In the genomic region with DNA sequence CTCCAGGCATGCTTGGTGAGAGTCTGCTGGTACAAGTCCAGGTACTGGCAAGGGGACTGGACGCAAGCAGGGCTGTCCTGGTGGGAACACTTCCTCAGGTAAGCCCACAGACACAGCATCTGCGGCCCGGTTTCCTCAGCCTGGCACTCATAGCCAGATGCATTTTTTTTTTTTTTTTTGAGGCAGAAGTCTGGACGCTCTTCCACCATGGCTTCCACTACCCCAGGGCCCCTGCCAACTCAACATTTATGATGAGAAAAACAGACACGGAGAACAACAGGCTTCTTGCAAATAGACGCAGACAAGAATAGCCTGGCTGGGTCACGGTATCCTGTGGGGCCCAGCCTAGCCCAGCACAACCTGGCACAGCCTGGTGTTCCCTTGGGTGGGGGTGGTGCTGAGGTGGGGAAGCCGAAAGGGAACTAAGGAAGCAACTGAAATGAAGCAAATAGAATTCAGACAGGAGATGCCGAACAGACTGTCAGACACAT, we compare ENCODE assay signal across 9 mouse cellular contexts. TPM values are rescaled to one million over a fixed set of nuclear protein-coding genes. Genes with fewer than 3 reads are reported as not detected.
DNase-seq lines count a peak whose midpoint lies in the region; ATAC-seq lines count a peak whose summit lies in the region.
"Had no signal": no experiment of that assay in that cellular context is flagged by ENCODE, and none has a peak within 500 bp of the region (broad histone marks: within the 10 kb centered on the region; RNA-seq: fewer than 3 reads in every experiment).

No protein-coding gene starts in this region.

- H3K9ac ChIP-seq in hindbrain, embryonic 13.5 days: no peak overlapping the region
- no peak overlapping the region for H3K9ac ChIP-seq in hindbrain, embryonic 12.5 days
- no peak overlapping the region for H3K9ac ChIP-seq in heart, embryonic 11.5 days (ENCODE audit: low read depth, low read length)

- H3K4me1 ChIP-seq in hindbrain, embryonic 13.5 days (replicated peaks): peaks cover 30% of the 10 kb centered on the region
- H3K4me1 ChIP-seq in hindbrain, embryonic 12.5 days: peaks cover 18% of the 10 kb centered on the region
- H3K4me1 ChIP-seq in heart, embryonic 11.5 days (ENCODE audit: control insufficient read depth, insufficient read depth, low read length): peaks cover 36% of the 10 kb centered on the region

- no peaks in the 10 kb centered on the region for H3K9me3 ChIP-seq in hindbrain, embryonic 13.5 days
- no peaks in the 10 kb centered on the region for H3K9me3 ChIP-seq in hindbrain, embryonic 12.5 days (replicated peaks)
- no peaks in the 10 kb centered on the region for H3K9me3 ChIP-seq in heart, embryonic 11.5 days (replicated peaks; ENCODE audit: control insufficient read depth, low read length)

- WGBS in hindbrain, embryonic 13.5 days: 60% methylated on average over 9 of the region's 9 CpGs
- WGBS in hindbrain, embryonic 12.5 days: 63% methylated on average over 9 of the region's 9 CpGs
- 60% methylated on average over 9 of the region's 9 CpGs for WGBS in heart, embryonic 11.5 days (ENCODE audit: insufficient replicate concordance)

- peak overlapping the region; percentile 55 for H3K27ac ChIP-seq in hindbrain, embryonic 13.5 days
- no peak overlapping the region for H3K27ac ChIP-seq in hindbrain, embryonic 12.5 days
- peak overlapping the region; percentile 47 for H3K27ac ChIP-seq in heart, embryonic 11.5 days (ENCODE audit: low read depth, low read length)
- H3K27ac ChIP-seq: macrophage had no signal

- no peak overlapping the region for H3K4me3 ChIP-seq in hindbrain, embryonic 13.5 days
- H3K4me3 ChIP-seq in hindbrain, embryonic 12.5 days: no peak overlapping the region
- H3K4me3 ChIP-seq in heart, embryonic 11.5 days (ENCODE audit: low read depth, low read length): no peak overlapping the region

- H3K36me3 ChIP-seq in hindbrain, embryonic 13.5 days: no peaks in the 10 kb centered on the region
- H3K36me3 ChIP-seq in hindbrain, embryonic 12.5 days: no peaks in the 10 kb centered on the region
- peaks cover 5% of the 10 kb centered on the region for H3K36me3 ChIP-seq in heart, embryonic 11.5 days (ENCODE audit: control insufficient read depth, insufficient read depth, low read length)

- H3K27me3 ChIP-seq in hindbrain, embryonic 13.5 days: no peaks in the 10 kb centered on the region
- H3K27me3 ChIP-seq in hindbrain, embryonic 12.5 days: no peaks in the 10 kb centered on the region
- H3K27me3 ChIP-seq in heart, embryonic 11.5 days (ENCODE audit: control insufficient read depth, insufficient read depth, low read length): no peaks in the 10 kb centered on the region

- H3K4me2 ChIP-seq in hindbrain, embryonic 13.5 days: no peak overlapping the region
- no peak overlapping the region for H3K4me2 ChIP-seq in hindbrain, embryonic 12.5 days (replicated peaks)
- no peak overlapping the region for H3K4me2 ChIP-seq in heart, embryonic 11.5 days

- DNase-seq in cerebellum, adult 9-11 months: peak; percentile 90
- DNase-seq in layer of hippocampus, adult 9-11 months: peak; percentile 66
- no peak for DNase-seq in embryo, embryonic 10 days (ENCODE audit: low spot score)

- no peak for ATAC-seq in hindbrain, embryonic 13.5 days (ENCODE audit: low FRiP score)
- no peak for ATAC-seq in hindbrain, embryonic 12.5 days (ENCODE audit: low FRiP score)
- no peak for ATAC-seq in heart, embryonic 11.5 days (replicated peaks; ENCODE audit: insufficient number of reproducible peaks, low FRiP score, low TSS enrichment)
- ATAC-seq in erythroid progenitor cell, adult 5-6 weeks (replicated peaks; ENCODE audit: low FRiP score, poor library complexity, severe bottlenecking): no peak
- no peak for ATAC-seq in megakaryocyte, adult 5-6 weeks (ENCODE audit: poor library complexity, severe bottlenecking)

RNA-seq across cellular contexts. Expression of gene Ypel2, which starts 43.5 kb away (rescaled TPM):
- 4.7 and 5.0 TPM in 2 replicates for polyA plus RNA-seq in hindbrain, embryonic 13.5 days (2015; fragmentation: Nextera tagmentation; extraction: Ambion mirVana)
- 9.6 TPM in 2 replicates for polyA plus RNA-seq in hindbrain, embryonic 12.5 days (2016; fragmentation: Nextera tagmentation; extraction: Ambion mirVana)
- 16.8 and 23.9 TPM in 2 replicates for polyA plus RNA-seq in heart, embryonic 11.5 days (2014; fragmentation: Nextera tagmentation; extraction: Ambion mirVana)
- 0.36 and 2.9 TPM in 2 replicates for total RNA-seq in erythroid progenitor cell, adult 5-6 weeks (2015; ENCODE audit: low replicate concordance)
- 0.13 and 1.5 TPM in 2 replicates for total RNA-seq in erythroid progenitor cell, adult 5-6 weeks (2017; ENCODE audit: low replicate concordance)
- 6.7 and 7.5 TPM in 2 replicates for total RNA-seq in megakaryocyte, adult 5-6 weeks (2015)
- total RNA-seq in megakaryocyte, adult 5-6 weeks (2017): 5.6 and 6.9 TPM in 2 replicates
